Mouse (Mus musculus) macrophage (primary cell): ENCODE measurements at regions not wholly inside any gene's neighbourhood (a gene's known extent, or its start where the extent isn't known, plus 50 kb on each side); places are given as distances from the start of the nearest gene placed in this dataset.

Experiments
- H3K27ac ChIP-seq: fragments of 350-480 bp; formaldehyde crosslinking; 2 replicates; pipeline ENCODE4 v1.9.0; 2021
- H3K36me3 ChIP-seq: fragments of 350-480 bp; formaldehyde crosslinking; 2 replicates; pipeline ENCODE4 v1.9.0; 2021; ENCODE audit errors: inconsistent target
- H3K4me3 ChIP-seq: fragments of 350-480 bp; formaldehyde crosslinking; 2 replicates; pipeline ENCODE4 v1.9.0; 2021; ENCODE audit errors: inconsistent target
- H3K79me2 ChIP-seq: fragments of 350-480 bp; formaldehyde crosslinking; 2 replicates; pipeline ENCODE4 v1.9.0; 2021; ENCODE audit errors: inconsistent target
- WGBS: methylation state at CpG from one replicate; pipeline ENCODE4 v1.1.7; 2026; ENCODE audit warnings: inconsistent platforms; ENCODE audit not compliant: missing documents; 5-methylcytosine and 5-hydroxymethylcytosine counted together

GRCm38 (mm10) chr15:88068476-88068875 is 524.4 kb downstream of the Fam19a5 start:
- Histone ChIP-seq H3K79me2 (no peaks in the 10 kb centered on the region), H3K36me3 (no peaks in the 10 kb centered on the region), H3K4me3 (no peak overlapping the region), H3K27ac (no peak overlapping the region)
- whole genome bisulfite sequencing: 80% methylated on average over 3 of the region's 3 CpGs

- Histone ChIP-seq H3K4me3 (no peak overlapping the region), H3K36me3 (no peaks in the 10 kb centered on the region), H3K79me2 (no peaks in the 10 kb centered on the region), H3K27ac (no peak overlapping the region)
- 31% methylated on average over 1 of the region's 1 CpGs for WGBS
These were observed 527.4 kb upstream of the Zdhhc25 start for GRCm38 (mm10) chr15:88072676-88073075.

GRCm38 (mm10) chr15:88083911-88084310 is 516.2 kb upstream of the Zdhhc25 start:
- no peak overlapping the region for H3K4me3 ChIP-seq
- WGBS: 38% methylated on average over 5 of the region's 5 CpGs
- no peak overlapping the region for H3K27ac ChIP-seq
- no peaks in the 10 kb centered on the region for H3K79me2 ChIP-seq
- H3K36me3 ChIP-seq: no peaks in the 10 kb centered on the region

GRCm38 (mm10) chr15:88085631-88086030 is 514.5 kb upstream of the Zdhhc25 start:
- WGBS: 34% methylated on average over 3 of the region's 3 CpGs
- Histone ChIP-seq H3K36me3 (no peaks in the 10 kb centered on the region), H3K79me2 (no peaks in the 10 kb centered on the region), H3K4me3 (no peak overlapping the region), H3K27ac (no peak overlapping the region)

GRCm38 (mm10) chr15:88089486-88089885 is 510.6 kb upstream of the Zdhhc25 start:
- Histone ChIP-seq H3K4me3 (no peak overlapping the region), H3K36me3 (no peaks in the 10 kb centered on the region)
- 68% methylated on average over 4 of the region's 4 CpGs for WGBS

GRCm38 (mm10) chr15:88091390-88091789 is 508.7 kb upstream of the Zdhhc25 start:
- Histone ChIP-seq H3K79me2 (no peaks in the 10 kb centered on the region), H3K27ac (no peak overlapping the region), H3K36me3 (no peaks in the 10 kb centered on the region), H3K4me3 (no peak overlapping the region)
- WGBS: 88% methylated on average over 5 of the region's 5 CpGs

More at GRCm38 (mm10) chr15:88089486-88089885, 510.6 kb upstream of the Zdhhc25 start:
- Histone ChIP-seq H3K79me2 (no peaks in the 10 kb centered on the region), H3K27ac (no peak overlapping the region)

GRCm38 (mm10) chr15:88120376-88120775 is 479.7 kb upstream of the Zdhhc25 start:
- no peak overlapping the region for H3K27ac ChIP-seq
- 52% methylated on average over 5 of the region's 5 CpGs for WGBS
- H3K4me3 ChIP-seq: no peak overlapping the region
- no peaks in the 10 kb centered on the region for H3K36me3 ChIP-seq
- no peaks in the 10 kb centered on the region for H3K79me2 ChIP-seq

GRCm38 (mm10) chr15:88123907-88124523 is 476.1 kb upstream of the Zdhhc25 start:
- H3K27ac ChIP-seq: no peak overlapping the region
- H3K36me3 ChIP-seq: no peaks in the 10 kb centered on the region
- WGBS: 91% methylated on average over 24 of the region's 24 CpGs
- H3K79me2 ChIP-seq: no peaks in the 10 kb centered on the region
- no peak overlapping the region for H3K4me3 ChIP-seq

GRCm38 (mm10) chr15:88146118-88146517 is 454.0 kb upstream of the Zdhhc25 start:
- Histone ChIP-seq H3K4me3 (no peak overlapping the region), H3K36me3 (no peaks in the 10 kb centered on the region), H3K79me2 (no peaks in the 10 kb centered on the region), H3K27ac (no peak overlapping the region)
- WGBS: 48% methylated on average over 7 of the region's 7 CpGs

GRCm38 (mm10) chr15:88151199-88151598 is 448.9 kb upstream of the Zdhhc25 start:
- no peak overlapping the region for H3K27ac ChIP-seq
- 73% methylated on average over 6 of the region's 6 CpGs for WGBS
- H3K79me2 ChIP-seq: no peaks in the 10 kb centered on the region
- H3K36me3 ChIP-seq: no peaks in the 10 kb centered on the region
- H3K4me3 ChIP-seq: no peak overlapping the region

- Histone ChIP-seq H3K27ac (no peak overlapping the region), H3K79me2 (no peaks in the 10 kb centered on the region), H3K36me3 (no peaks in the 10 kb centered on the region), H3K4me3 (no peak overlapping the region)
- WGBS: 59% methylated on average over 2 of the region's 2 CpGs
These were observed 440.4 kb upstream of the Zdhhc25 start for GRCm38 (mm10) chr15:88159618-88160170.

GRCm38 (mm10) chr15:88160291-88160690 is 439.8 kb upstream of the Zdhhc25 start:
- WGBS: 77% methylated on average over 4 of the region's 4 CpGs
- no peak overlapping the region for H3K27ac ChIP-seq
- H3K4me3 ChIP-seq: no peak overlapping the region
- no peaks in the 10 kb centered on the region for H3K36me3 ChIP-seq
- no peaks in the 10 kb centered on the region for H3K79me2 ChIP-seq

GRCm38 (mm10) chr15:88163438-88163837 is 436.7 kb upstream of the Zdhhc25 start:
- WGBS: 81% methylated on average over 3 of the region's 3 CpGs
- no peaks in the 10 kb centered on the region for H3K79me2 ChIP-seq

GRCm38 (mm10) chr15:88174326-88174725 is 425.8 kb upstream of the Zdhhc25 start:
- Histone ChIP-seq H3K27ac (no peak overlapping the region), H3K36me3 (no peaks in the 10 kb centered on the region), H3K79me2 (no peaks in the 10 kb centered on the region), H3K4me3 (no peak overlapping the region)
- WGBS: 40% methylated on average over 3 of the region's 3 CpGs

More at GRCm38 (mm10) chr15:88163438-88163837, 436.7 kb upstream of the Zdhhc25 start:
- Histone ChIP-seq H3K4me3 (no peak overlapping the region), H3K36me3 (no peaks in the 10 kb centered on the region), H3K27ac (no peak overlapping the region)

GRCm38 (mm10) chr15:88175991-88176390 is 424.1 kb upstream of the Zdhhc25 start:
- no peaks in the 10 kb centered on the region for H3K36me3 ChIP-seq
- WGBS: 74% methylated on average over 3 of the region's 3 CpGs
- H3K4me3 ChIP-seq: no peak overlapping the region
- no peak overlapping the region for H3K27ac ChIP-seq
- H3K79me2 ChIP-seq: no peaks in the 10 kb centered on the region

GRCm38 (mm10) chr15:88196539-88196938 is 403.6 kb upstream of the Zdhhc25 start:
- no peak overlapping the region for H3K27ac ChIP-seq
- no peaks in the 10 kb centered on the region for H3K79me2 ChIP-seq
- no peaks in the 10 kb centered on the region for H3K36me3 ChIP-seq
- H3K4me3 ChIP-seq: no peak overlapping the region
- 86% methylated on average over 2 of the region's 2 CpGs for WGBS
